Mouse (Mus musculus): Measurements from ENCODE around the gene Rab11fip5.

- no peak for TF ChIP-seq POLR2A (IDR thresholded peaks at IDR 0.05; ENCODE audit: borderline replicate concordance, control insufficient read depth, low read depth, low read length)
- no peak for TF ChIP-seq CTCF (IDR thresholded peaks at IDR 0.05; ENCODE audit: control insufficient read depth, insufficient read depth, low read length)
These were observed 18.7 kb downstream of the Rab11fip5 start for GRCm38 (mm10) chr6:85355753-85356152.

Measured in bone marrow, adult 2 months (tissue).